Mouse (Mus musculus): ENCODE results near the gene Atp2a2. TPM values are rescaled to one million over a fixed set of nuclear protein-coding genes. Genes with fewer than 3 reads are reported as not detected.
"Not testable (repeated sequence)": the region's sequence is repeated elsewhere in the genome, so short reads cannot be mapped to it uniquely, and the experiment has no call there.

The Atp2a2 gene
- polyA plus RNA-seq, 1 experiment, result 57.0 TPM

DNA sequence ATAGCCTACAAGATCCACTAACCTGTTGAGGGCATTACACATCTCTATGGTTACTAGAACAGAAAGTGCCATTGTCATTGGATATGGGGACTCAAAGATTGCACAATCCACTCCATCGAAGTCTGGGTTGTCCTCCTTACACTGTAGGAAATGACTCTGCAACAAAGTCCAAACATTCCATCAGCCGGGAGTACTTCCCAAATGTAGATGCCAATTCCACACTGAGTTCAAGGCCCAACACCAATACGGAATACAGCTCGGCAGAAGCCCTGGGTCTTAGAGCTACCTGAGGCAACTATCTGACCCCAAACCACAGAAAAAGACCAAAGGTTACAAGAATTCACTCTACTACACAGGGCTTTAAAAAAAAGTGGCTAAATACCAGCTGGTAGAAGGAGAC, 44.0 kb downstream of the Atp2a2 start:
- Histone ChIP-seq H3K4me1 (ENCODE audit: control insufficient read depth, insufficient read depth, low read length) (no peaks in the 10 kb centered on the region), H3K4me3 (ENCODE audit: insufficient read depth, low read length) (no peak overlapping the region), H3K27ac (ENCODE audit: insufficient read depth, low read depth, low read length) (no peak overlapping the region)
- TF ChIP-seq CTCF (IDR thresholded peaks at IDR 0.05; ENCODE audit: low read depth, low read length), result no peak
- TF ChIP-seq POLR2A (IDR thresholded peaks at IDR 0.05; ENCODE audit: borderline replicate concordance, low read depth, low read length), result no peak

DNA sequence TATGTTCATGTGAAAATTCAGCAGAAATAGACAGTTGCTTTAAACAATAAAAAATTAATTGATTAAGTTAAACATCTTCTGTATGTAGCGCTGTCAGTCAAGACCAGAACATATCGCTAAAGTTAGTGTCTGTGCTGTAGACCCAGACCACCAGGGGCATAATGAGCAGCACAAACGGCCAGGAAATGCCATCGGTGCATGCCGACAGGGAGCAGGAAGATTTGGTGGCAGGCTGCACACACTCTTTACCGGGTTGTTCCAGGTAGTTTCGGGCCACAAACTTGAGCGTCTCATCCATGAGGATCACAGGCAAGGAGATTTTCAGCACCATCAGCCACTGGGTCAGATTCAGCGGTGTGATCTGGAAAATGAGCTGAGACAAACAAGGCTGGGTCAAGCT, 45.0 kb downstream of the Atp2a2 start:
- H3K4me3 ChIP-seq (ENCODE audit: insufficient read depth, low read length); H3K4me1 ChIP-seq (ENCODE audit: control insufficient read depth, insufficient read depth, low read length); H3K27ac ChIP-seq (ENCODE audit: insufficient read depth, low read depth, low read length): not testable (repeated sequence)

DNA sequence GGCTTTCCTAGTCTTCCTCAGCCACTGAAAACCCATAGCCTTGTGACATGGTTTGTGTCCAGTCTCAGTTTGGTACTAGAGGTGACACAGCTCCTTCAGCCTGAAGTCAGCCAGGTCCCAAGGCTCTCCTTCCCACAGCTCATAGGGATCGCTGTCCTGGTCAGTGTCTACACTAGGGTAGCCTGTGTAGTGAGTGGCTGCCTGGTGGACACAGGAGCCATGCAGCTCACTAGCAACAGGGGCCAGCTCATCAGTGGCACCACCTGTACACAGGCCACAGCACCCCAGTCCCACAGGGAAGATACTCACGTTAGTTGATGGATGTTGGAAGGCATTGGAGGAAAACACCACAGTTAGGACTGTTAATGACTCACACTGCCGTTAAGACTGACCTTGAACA, 46.4 kb downstream of the Atp2a2 start:
- TF ChIP-seq POLR2A (IDR thresholded peaks at IDR 0.05; ENCODE audit: borderline replicate concordance, low read depth, low read length), result no peak
- no peak for TF ChIP-seq CTCF (IDR thresholded peaks at IDR 0.05; ENCODE audit: low read depth, low read length)
- no peak overlapping the region for H3K27ac ChIP-seq (ENCODE audit: insufficient read depth, low read depth, low read length)
- H3K4me1 ChIP-seq (ENCODE audit: control insufficient read depth, insufficient read depth, low read length), result no peaks in the 10 kb centered on the region
- H3K4me3 ChIP-seq (ENCODE audit: insufficient read depth, low read length), result no peak overlapping the region

DNA sequence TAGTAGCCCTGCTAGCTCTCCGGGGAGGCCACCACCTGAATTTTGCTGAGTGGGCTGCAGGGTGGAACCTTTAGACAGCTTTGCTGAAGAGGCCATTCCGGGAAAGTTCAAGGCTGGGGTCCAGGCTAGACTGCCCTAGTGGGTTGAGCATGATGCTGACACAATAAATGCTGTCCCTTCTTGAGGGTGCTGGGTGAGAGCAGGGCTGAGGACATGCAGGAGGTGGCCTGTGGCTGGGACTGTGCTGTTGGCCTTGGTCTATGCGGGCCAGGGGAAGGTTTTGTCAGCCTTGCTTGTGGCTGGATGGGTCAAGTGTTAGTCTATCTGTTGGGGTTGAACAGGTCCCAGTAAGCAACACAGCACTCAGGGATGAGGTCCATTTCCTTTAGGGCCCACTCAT, 47.1 kb downstream of the Atp2a2 start:
- no peak for TF ChIP-seq CTCF (IDR thresholded peaks at IDR 0.05; ENCODE audit: low read depth, low read length)
- no peak for TF ChIP-seq POLR2A (IDR thresholded peaks at IDR 0.05; ENCODE audit: borderline replicate concordance, low read depth, low read length)

DNA sequence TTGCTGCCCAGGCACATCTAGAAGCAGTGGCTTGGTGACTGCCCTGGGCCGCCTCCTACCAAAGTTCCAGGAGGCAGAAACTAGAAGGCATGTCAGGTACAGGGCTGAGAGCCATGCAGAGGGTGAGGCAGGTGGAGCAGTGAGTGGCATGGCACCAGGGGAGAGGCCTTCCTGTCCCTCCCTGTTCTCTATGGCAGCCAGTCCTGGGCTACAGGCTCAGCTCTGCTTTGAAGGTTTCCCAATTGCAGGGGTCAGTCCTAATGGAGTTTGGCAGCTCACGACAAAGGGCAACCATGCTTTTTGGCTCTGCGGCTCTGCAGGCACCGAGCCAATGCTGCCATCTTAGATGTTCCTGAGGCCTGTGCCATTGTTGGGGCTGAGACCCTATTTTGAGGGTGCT, 47.6 kb downstream of the Atp2a2 start:
- Histone ChIP-seq H3K27ac (ENCODE audit: insufficient read depth, low read depth, low read length) (no peak overlapping the region), H3K4me1 (ENCODE audit: control insufficient read depth, insufficient read depth, low read length) (no peaks in the 10 kb centered on the region), H3K4me3 (ENCODE audit: insufficient read depth, low read length) (no peak overlapping the region)
- no peak for TF ChIP-seq CTCF (IDR thresholded peaks at IDR 0.05; ENCODE audit: low read depth, low read length)
- no peak for TF ChIP-seq POLR2A (IDR thresholded peaks at IDR 0.05; ENCODE audit: borderline replicate concordance, low read depth, low read length)

More for the DNA sequence above, 47.1 kb downstream of the Atp2a2 start:
- Histone ChIP-seq H3K4me1 (ENCODE audit: control insufficient read depth, insufficient read depth, low read length) (no peaks in the 10 kb centered on the region), H3K27ac (ENCODE audit: insufficient read depth, low read depth, low read length) (no peak overlapping the region), H3K4me3 (ENCODE audit: insufficient read depth, low read length) (no peak overlapping the region)

DNA sequence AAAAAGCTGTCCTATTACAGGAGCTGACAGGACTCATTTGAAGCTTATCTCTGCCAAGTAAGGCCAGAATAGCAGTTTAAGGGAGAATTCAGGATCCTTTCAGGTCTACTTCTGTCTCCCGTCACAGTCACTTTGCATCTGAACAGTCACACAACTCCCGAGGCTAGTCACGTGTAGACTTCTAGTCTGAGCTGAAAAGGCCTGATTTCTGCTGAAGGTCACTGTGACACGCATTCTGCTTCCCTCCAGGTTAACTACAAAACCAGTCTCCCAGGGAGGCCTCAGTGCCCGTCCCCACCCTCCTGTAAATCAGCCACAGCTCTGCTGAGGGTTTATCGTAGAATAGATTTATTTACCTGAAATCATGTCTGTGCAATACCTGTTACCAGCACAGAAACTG, 48.8 kb downstream of the Atp2a2 start:
- no peak overlapping the region for H3K4me3 ChIP-seq (ENCODE audit: insufficient read depth, low read length)
- H3K4me1 ChIP-seq (ENCODE audit: control insufficient read depth, insufficient read depth, low read length), result no peaks in the 10 kb centered on the region
- no peak overlapping the region for H3K27ac ChIP-seq (ENCODE audit: insufficient read depth, low read depth, low read length)
- TF ChIP-seq POLR2A (IDR thresholded peaks at IDR 0.05; ENCODE audit: borderline replicate concordance, low read depth, low read length) (no peak), CTCF (IDR thresholded peaks at IDR 0.05; ENCODE audit: low read depth, low read length) (no peak)

DNA sequence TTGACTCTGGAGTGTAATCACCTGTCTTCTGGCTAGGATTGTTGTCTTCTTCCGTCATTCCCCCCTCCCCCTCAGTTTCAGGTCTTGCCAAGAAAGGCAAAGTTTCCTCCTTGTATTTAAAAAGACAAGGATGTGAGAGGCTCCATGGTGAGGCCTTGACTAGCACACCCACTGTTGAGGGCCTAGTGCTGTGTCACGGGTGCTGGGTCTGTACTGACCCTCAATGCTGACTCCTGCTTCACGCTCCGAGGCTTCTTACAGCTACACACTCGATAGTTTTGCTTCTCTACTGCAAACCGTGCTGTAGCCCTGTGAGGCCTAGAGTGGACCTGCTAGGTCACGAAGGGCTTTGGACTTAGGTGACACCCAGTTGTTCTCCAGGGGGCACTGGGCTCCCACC, 49.8 kb downstream of the Atp2a2 start:
- no peak for TF ChIP-seq CTCF (IDR thresholded peaks at IDR 0.05; ENCODE audit: low read depth, low read length)
- no peak for TF ChIP-seq POLR2A (IDR thresholded peaks at IDR 0.05; ENCODE audit: borderline replicate concordance, low read depth, low read length)
- Histone ChIP-seq H3K27ac (ENCODE audit: insufficient read depth, low read depth, low read length) (no peak overlapping the region), H3K4me1 (ENCODE audit: control insufficient read depth, insufficient read depth, low read length) (no peaks in the 10 kb centered on the region), H3K4me3 (ENCODE audit: insufficient read depth, low read length) (no peak overlapping the region)

DNA sequence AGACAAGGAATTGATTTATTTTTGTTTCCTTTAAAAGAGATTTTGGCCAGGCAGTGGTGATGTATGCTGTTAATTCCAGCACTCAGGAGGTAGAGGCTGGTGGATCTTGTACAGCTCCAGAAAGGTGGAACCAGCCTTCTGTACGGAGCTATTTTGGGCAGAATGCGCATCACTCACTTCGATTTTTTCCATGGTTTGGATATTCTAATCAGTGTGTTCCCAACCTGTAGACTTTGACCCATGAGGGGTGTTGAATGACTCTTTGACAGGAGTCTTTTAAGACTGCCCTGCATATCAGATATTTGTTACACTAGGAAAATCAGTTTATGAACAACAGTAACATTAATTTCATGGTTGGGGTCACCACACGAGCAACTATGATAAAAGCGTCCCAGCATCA, 50.7 kb downstream of the Atp2a2 start:
- Histone ChIP-seq H3K4me3 (ENCODE audit: insufficient read depth, low read length) (no peak overlapping the region), H3K4me1 (ENCODE audit: control insufficient read depth, insufficient read depth, low read length) (no peaks in the 10 kb centered on the region), H3K27ac (ENCODE audit: insufficient read depth, low read depth, low read length) (no peak overlapping the region)
- TF ChIP-seq POLR2A (IDR thresholded peaks at IDR 0.05; ENCODE audit: borderline replicate concordance, low read depth, low read length) (no peak), CTCF (IDR thresholded peaks at IDR 0.05; ENCODE audit: low read depth, low read length) (no peak)

DNA sequence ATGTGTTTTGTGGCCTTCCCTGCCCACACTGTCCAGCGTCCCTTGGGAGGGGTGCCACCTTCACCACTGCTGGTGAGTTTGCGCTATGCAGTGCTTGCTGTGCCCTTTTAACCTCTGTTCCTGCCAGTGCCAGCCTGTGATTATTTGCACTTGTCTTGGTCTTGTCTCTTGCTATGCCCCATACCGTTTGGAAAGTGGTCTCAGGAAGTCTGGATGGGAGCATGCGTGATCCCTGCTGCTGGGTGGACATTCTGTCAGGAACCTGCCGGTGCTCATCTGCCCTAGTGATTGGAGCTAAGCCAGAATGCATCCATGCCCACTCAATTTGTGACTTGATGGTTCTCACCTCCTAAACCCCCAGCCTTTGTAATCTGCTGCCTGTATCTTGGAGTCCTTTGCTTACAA, 51.1 kb downstream of the Atp2a2 start:
- TF ChIP-seq POLR2A (IDR thresholded peaks at IDR 0.05; ENCODE audit: borderline replicate concordance, low read depth, low read length), result no peak
- no peak for TF ChIP-seq CTCF (IDR thresholded peaks at IDR 0.05; ENCODE audit: low read depth, low read length)
- no peaks in the 10 kb centered on the region for H3K4me1 ChIP-seq (ENCODE audit: control insufficient read depth, insufficient read depth, low read length)

DNA sequence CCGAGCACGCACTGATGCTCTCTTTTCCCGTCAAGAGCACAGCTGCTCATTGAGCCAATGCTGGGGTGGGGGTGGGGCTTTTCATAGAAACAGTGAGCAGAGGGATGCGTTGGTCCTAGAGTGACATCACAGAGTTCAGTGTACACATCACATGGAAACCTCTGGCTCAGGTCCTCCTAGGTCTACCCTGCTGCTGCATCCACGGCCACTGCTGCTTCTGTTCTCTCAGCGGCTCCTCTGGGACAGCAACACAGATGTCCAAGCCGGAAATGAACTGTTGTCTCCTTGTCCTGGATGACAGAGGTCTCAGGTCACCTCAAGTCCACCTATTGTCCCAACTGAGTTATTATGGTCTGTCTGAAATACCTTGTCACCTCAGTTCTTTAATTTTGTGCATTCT, 52.1 kb downstream of the Atp2a2 start:
- no peak overlapping the region for H3K4me3 ChIP-seq (ENCODE audit: insufficient read depth, low read length)
- H3K4me1 ChIP-seq (ENCODE audit: control insufficient read depth, insufficient read depth, low read length), result no peaks in the 10 kb centered on the region
- H3K27ac ChIP-seq (ENCODE audit: insufficient read depth, low read depth, low read length), result no peak overlapping the region
- TF ChIP-seq POLR2A (IDR thresholded peaks at IDR 0.05; ENCODE audit: borderline replicate concordance, low read depth, low read length), result no peak
- TF ChIP-seq CTCF (IDR thresholded peaks at IDR 0.05; ENCODE audit: low read depth, low read length), result no peak

More for the DNA sequence above, 51.1 kb downstream of the Atp2a2 start:
- H3K4me3 ChIP-seq (ENCODE audit: insufficient read depth, low read length), result no peak overlapping the region
- no peak overlapping the region for H3K27ac ChIP-seq (ENCODE audit: insufficient read depth, low read depth, low read length)

DNA sequence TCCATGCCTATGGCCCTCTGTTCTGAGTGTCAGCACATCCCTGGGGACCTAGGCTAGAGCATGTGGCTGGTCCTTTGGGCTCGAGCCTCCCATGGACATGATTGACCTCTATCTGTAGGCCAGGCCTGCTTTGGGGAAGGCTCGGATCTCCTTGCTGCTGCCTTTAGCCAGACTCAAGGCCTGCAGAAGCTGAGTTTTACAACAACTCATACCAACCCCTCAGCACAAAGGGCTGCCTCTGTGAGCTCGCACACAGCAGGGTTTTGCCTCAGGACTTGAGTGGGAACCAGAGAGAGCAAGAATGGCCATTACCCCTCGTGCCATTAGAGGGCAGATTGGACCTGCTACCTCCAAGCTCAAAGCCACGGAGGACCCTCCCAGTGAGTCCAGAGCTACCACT, 53.2 kb downstream of the Atp2a2 start:
- H3K27ac ChIP-seq (ENCODE audit: insufficient read depth, low read depth, low read length), result no peak overlapping the region
- H3K4me3 ChIP-seq (ENCODE audit: insufficient read depth, low read length), result no peak overlapping the region
- H3K4me1 ChIP-seq (ENCODE audit: control insufficient read depth, insufficient read depth, low read length), result no peaks in the 10 kb centered on the region
- no peak for TF ChIP-seq POLR2A (IDR thresholded peaks at IDR 0.05; ENCODE audit: borderline replicate concordance, low read depth, low read length)

All from bone marrow macrophage, adult 2 months (primary cell).